Mouse (Mus musculus) brown adipose tissue, adult 24 weeks (tissue): ENCODE results near the gene Ext2. TPM values are rescaled to one million over a fixed set of nuclear protein-coding genes. Genes with fewer than 3 reads are reported as not detected.

Experiments
- H3K27ac ChIP-seq: fragments of 200-500 bp; replicated peaks from 2 replicates; pipeline ENCODE4 v1.5.1; 2012; ENCODE audit warnings: low read depth, mild to moderate bottlenecking, low read length
- H3K4me1 ChIP-seq: fragments of 200-500 bp; 2 replicates; pipeline ENCODE4 v1.6.1; 2012; ENCODE audit warnings: low read length, mixed read lengths; ENCODE audit not compliant: control insufficient read depth, insufficient read depth, insufficient read length
- H3K4me3 ChIP-seq: fragments of 200-500 bp; 2 replicates; pipeline ENCODE4 v1.5.1; 2012; ENCODE audit warnings: low read depth, mild to moderate bottlenecking, low read length, moderate library complexity; ENCODE audit not compliant: insufficient read depth
- polyA plus RNA-seq: library from polyadenylated mRNA; stranded (reverse); fragments of >200 nt; gene quantifications from 2 replicates; pipeline ENCODE4 v1.2.4, GENCODE M21; 2012; ENCODE audit not compliant: missing spikeins, insufficient read depth, insufficient read length

Gene Ext2
- polyA plus RNA-seq, 1 experiment = 22.2 TPM

DNA sequence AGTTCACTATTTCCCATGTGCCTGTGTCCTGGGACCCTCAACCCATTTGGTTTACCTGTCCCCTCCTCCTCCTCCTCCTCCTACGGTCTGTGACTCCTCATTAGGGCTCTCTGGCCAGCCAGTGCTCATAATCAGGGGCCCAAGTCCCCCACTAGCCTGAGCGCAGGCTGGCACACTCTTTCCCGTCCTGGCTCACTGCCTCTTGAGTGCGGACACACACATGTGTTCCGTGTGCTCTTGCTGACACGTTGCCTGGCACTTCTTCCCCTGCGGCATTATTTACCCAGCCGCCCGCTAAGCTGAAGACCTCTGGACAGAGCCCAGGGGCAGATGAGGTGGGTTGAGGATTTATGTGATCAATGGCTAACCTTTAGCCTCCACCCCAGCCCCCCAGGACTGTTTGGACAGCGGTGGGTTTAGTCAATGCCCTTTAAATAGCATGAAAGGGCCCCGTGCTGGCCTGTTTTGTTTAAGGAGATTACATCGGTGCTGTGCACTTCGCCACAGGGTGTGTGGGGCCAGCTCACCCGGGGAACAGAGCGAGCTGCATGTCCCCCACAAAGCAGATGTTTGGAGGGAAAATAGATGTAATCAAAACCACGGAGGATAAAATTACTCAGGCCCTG, 160.0 kb downstream of the Ext2 start:
- Histone ChIP-seq H3K4me3 (no peak overlapping the region), H3K4me1 (0 out of 2 replicates have a peak, but pooled peaks cover 4% of the 10 kb centered on the region), H3K27ac (no peak overlapping the region)

DNA sequence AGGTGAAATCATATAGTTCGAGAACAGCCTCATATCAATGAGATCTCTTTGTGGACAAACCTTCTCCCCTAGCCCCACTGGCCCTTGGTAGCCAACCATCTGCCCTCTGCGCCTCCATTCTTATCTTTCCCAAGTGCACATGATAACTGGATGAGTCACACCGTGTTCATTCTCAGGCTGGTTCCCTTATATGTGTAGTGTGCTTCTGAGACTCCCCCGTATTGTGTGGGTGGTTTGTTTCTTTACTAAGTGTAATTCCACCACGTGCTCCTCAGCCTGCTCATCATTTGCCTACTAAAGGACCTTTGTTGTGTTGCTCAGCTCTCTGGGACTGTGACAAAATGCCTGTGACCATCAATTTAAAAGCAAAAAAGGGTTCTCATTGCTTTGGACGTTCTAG, 161.3 kb downstream of the Ext2 start:
- Histone ChIP-seq H3K27ac (no peak overlapping the region), H3K4me3 (no peak overlapping the region), H3K4me1 (0 out of 2 replicates have a peak, but pooled peaks cover 4% of the 10 kb centered on the region)

DNA sequence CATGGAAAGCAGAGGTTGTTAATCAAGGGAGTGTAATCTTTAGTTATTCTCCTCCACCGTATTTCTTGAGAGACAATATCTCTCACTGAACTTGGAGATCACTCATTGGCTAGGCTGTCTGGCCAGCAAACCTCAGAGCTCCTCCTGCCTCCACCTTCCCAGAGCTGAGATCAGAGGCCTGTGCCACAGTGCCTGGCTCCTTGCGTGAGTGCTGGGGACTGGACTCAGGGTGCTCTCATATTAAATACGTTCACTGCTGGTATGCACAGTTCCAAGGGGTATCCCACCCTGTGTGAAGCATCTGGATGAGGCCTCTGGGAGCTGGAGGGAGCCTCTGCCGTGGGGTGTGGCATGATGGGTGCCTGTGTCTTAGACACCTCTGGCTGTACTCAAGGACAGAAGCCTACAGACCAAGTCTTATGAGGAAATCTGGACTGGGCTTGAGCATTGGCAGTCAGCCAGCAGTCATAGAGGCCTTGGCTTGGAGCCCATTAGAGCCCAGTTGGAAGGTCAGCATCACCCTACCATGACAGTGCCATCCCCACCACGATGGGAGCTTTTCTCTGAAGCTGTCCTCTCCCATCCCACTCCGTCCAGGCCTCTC, 162.6 kb downstream of the Ext2 start:
- Histone ChIP-seq H3K4me1 (no peaks in the 10 kb centered on the region), H3K27ac (no peak overlapping the region), H3K4me3 (no peak overlapping the region)

DNA sequence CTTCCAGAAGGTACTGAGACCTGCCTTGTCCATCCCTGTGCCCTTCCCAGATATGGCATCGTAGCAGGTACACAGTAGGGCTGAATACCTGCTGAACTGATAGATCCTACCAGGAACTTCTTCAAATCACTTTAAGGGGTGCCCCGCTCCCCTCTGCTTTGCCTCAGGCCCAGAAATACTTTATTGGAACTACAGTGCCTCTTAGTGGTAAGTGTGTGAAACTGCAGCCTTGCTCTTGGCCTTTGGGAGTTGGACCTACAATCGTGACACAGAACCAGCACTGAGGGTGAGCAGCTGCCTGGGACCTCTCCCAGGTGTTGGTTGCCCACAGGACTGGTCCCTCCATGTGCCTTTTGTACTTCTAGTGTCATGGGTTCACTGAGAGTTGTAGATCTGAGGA, 163.4 kb downstream of the Ext2 start:
- Histone ChIP-seq H3K4me1 (no peaks in the 10 kb centered on the region), H3K4me3 (no peak overlapping the region), H3K27ac (no peak overlapping the region)

DNA sequence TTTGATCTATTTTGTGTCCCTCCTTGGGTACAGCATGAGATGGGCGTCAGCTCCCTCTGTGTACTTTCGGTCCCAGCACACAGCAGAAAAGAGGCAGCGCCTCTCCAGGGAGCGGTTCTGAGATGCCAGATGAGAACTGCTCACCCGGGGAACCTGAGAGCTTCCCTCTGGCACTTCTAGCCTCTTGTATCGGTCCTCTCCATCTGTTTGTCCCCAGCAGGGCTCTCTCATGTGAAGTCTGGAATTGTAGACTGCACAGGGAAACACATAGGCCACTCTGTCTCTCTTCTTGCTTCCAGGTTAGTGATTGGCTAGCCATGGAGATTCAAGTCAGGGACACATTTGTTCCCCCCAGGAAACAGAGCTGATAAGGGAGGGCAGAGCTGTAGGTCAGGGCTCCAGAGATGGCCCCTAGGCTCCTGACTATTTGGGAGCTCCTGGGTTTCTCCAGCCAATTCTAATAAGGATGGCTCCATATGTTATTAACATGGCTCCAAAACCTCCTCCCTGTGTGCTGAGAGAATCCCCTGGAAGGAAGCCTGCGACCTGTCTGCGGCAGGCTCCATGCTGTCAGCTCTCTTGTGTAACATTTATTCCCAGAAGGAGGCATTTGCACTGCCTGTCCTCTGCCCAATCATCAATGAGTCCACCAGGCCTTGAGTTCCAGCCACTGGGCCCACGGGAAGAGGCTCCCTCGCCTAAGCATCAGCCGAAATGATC, 167.9 kb downstream of the Ext2 start:
- no peak overlapping the region for H3K27ac ChIP-seq
- no peaks in the 10 kb centered on the region for H3K4me1 ChIP-seq
- H3K4me3 ChIP-seq = no peak overlapping the region

DNA sequence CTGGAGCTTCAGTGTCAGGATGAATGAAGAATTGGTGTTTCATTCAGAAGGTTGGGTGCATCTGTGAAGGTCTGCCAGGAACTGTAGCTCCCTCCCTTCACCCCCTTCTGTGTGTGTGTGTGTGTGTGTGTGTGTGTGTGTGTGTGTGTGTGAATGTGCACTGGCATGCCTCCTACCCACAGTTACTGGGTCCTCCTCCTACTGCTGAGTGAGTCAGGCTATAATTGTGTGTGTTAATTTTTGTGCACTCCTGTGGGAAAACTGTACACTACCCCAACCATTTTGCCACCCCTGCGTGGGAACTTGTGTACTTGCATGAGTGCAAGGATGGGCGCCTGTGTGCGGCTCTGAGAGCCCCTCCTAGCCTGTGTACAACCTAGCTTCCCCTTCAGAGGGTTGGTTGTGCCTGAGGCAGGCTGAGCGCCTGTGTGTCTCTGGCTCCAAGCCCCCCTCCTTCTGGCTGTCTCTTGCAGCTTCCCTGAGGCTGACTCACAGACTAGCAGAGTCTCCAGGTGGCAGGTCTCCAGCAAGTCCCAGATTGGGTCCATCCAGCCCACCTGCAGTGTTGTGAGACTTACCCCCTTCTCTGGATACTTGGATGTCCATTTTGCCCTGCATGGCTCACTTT, 173.0 kb downstream of the Ext2 start:
- Histone ChIP-seq H3K4me3 (no peak overlapping the region), H3K27ac (no peak overlapping the region), H3K4me1 (peaks cover 4% of the 10 kb centered on the region; the same call in 1 of the 2 replicates)

DNA sequence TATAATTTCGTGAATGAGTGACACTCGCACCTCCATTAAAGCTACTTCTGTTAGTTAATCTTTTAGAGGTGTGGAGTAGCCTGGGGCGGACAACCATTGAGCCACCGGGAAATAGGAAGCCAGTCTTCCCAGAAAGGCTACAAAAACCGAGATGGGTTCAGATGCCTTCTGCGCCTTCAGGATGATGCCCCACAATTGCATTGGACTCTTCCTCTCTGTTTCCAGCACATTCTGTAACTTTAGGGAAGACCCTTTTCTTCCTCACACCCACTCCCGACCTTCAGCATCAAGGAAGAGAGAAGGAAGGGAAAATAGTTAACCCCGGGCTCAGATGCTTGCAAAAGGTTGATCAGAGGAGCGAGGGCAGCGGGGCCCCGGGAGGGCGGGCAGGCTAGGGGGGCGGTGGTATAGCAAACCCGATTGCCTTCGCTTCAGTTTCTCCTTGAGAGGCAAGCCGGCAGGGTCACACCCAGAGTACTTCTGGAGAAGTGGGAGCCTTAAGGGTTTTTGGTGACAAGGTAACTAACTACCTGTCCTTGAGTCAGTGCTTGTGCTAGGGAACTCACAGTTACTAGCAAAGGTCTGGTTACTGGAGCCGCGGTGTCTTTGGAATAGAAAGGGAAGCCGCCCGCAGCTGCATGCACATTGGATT, 174.3 kb downstream of the Ext2 start:
- H3K4me1 ChIP-seq = peaks cover 4% of the 10 kb centered on the region; the same call in 1 of the 2 replicates
- no peak overlapping the region for H3K4me3 ChIP-seq
- H3K27ac ChIP-seq = no peak overlapping the region

DNA sequence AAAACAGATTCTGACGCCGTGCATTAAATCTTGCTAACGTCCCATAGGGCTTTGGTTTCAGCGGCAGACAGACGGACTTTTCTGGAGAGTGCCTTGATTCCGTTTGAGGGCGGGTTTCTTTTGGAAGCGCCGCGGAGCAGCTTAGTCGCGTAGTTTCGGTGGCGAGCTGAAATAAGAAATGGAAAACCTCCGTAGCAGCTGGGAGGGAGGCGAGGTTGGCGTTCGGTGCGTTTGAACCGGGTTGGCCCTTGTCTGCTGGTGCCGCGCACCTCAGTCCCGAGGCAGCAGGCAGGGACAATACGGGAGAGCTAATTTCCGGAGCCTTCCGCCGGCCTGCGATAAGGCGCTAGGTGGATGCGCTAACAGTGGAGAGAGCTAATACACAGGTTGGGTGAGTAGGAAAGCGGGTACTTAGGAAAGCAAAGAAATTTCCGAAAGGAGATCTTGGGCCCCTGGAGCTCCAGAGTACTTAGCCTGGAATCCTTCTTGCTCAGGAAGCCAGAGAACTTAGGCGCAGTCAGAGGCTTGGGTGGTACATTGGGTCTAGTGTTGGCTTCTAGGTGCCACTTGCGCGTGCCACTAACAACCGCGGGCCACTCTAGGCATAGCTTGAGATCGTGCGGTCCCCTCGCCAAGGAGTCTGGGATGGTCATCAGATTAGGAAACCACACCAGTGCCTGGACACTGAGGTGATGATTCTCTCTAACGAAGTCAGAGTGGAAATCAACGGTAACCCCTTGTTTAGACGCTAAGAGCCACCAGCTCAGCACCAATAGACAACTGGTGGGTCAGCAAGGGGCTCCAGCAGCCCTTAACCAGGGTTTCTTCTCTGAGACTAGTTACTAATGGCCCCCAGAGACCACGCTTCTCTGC, 175.1 kb downstream of the Ext2 start:
- no peak overlapping the region for H3K27ac ChIP-seq
- peaks cover 4% of the 10 kb centered on the region; the same call in 1 of the 2 replicates for H3K4me1 ChIP-seq
- peak overlapping the region; percentile 14 for H3K4me3 ChIP-seq

DNA sequence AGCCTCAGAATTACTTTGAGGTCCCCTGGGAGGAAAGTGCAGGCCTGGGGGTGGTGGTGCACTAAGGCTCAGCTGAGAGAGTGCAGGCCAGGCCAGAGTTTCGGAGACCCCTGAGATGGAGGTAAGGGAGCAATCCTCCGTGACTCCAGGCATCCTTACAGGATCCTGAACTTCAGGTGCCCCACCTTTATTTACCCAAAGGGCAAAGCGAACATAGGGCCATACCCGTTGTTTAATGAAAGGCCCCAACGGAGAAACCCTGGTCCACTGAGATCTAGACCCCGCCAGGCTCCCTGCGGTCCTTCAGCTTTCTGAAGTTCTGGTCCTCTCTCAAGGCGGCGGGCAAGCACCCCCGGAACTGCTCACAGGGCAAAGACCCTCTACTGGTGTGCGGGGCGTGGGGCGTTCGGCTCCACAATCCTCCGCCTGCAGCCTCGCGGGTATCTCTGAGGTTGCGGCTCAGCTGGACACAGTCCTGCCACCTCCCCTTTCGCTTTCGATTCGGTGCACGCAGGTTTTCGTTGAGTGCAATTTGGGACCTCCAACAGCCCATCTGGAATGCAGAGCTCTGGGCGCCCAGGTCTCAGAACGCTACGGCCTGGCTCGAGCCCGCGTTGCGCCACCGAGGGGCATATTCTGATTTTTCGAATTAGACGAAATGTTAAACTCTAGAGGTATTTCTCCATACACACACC, 176.6 kb downstream of the Ext2 start:
- H3K4me3 ChIP-seq = peak overlapping the region; percentile 55
- no peak overlapping the region for H3K27ac ChIP-seq
- H3K4me1 ChIP-seq = peaks cover 4% of the 10 kb centered on the region; the same call in 1 of the 2 replicates

DNA sequence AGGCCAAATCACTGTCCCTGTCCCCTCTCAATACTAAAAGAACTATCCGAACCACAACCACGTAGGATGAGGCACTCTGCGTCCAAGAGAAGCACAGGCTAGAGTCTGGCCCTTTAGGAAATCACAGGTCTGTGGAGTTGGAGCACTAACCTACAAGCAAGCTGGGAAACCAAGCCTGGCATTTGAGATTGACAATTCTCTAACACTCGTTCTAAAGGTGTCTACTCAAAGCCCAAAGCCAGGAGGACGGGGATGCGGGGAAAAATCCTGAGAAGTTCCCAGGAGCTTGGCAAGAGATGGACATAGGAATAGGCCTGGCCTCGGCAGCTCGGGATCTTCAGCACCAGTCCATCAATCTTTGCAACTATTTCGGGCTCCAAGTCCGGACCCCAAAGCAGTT, 177.2 kb downstream of the Ext2 start:
- H3K27ac ChIP-seq = no peak overlapping the region
- no peak overlapping the region for H3K4me3 ChIP-seq
- H3K4me1 ChIP-seq = peaks cover 4% of the 10 kb centered on the region; the same call in 1 of the 2 replicates

DNA sequence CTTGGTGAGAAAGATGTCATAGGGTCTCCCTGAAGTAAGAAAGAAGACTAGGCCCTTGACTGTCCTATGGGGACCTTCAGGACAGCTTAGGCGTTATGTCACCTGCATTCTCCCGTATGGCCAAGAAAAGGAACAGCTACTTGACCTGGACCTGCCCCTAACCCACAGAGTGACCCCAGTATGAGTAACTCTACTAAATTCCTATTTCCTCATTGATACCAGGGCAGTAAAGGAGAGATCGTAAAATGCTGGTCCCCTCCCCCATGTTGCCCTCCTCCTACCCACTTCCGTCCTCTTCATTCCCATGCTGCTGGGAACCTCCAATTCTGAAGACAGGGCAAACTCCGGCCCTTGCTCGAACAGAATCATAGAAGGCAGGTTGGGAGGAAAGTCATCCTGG, 177.6 kb downstream of the Ext2 start:
- Histone ChIP-seq H3K4me3 (no peak overlapping the region), H3K4me1 (peaks cover 4% of the 10 kb centered on the region; the same call in 1 of the 2 replicates), H3K27ac (no peak overlapping the region)

DNA sequence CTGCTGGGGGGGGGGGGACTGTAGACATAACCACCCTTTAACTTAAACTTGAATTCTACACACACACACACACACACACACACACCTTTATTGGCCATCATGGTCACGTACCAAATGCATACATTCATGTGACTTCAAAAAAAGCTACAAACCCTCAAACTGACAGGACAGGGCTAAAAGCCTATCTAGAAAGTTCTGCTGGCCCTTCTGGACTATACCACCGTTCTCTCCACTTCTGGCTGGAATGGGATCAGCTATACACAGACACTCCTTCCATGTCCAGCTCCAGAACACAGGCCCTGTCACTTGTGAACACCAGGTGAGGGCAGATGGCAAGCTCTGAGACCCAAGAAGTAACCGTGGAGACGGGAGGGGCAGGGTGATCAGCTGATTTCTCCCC, 178.1 kb downstream of the Ext2 start:
- peaks cover 4% of the 10 kb centered on the region; the same call in 1 of the 2 replicates for H3K4me1 ChIP-seq
- no peak overlapping the region for H3K4me3 ChIP-seq
- H3K27ac ChIP-seq = no peak overlapping the region

DNA sequence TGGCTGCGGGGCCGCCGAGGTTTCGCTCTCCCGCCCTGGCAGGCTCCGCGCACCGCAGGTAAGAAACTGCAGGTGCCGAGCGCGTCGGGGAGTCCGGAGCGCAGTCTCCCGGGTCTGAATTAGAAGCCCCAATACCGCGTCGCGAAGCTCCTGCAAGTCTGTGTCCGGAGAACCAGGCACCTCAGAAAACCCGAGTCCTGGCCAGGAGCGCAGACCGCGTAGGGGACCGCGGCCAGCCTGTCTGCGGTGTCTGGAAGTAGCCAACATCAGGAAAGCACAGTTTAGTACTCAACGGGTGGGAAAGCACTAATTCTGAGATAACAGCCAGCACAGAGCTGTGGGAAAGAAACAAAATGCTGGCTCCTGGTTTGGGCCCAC, 179.0 kb downstream of the Ext2 start:
- Histone ChIP-seq H3K27ac (no peak overlapping the region), H3K4me1 (peaks cover 4% of the 10 kb centered on the region; the same call in 1 of the 2 replicates), H3K4me3 (peak overlapping the region; percentile 37)

DNA sequence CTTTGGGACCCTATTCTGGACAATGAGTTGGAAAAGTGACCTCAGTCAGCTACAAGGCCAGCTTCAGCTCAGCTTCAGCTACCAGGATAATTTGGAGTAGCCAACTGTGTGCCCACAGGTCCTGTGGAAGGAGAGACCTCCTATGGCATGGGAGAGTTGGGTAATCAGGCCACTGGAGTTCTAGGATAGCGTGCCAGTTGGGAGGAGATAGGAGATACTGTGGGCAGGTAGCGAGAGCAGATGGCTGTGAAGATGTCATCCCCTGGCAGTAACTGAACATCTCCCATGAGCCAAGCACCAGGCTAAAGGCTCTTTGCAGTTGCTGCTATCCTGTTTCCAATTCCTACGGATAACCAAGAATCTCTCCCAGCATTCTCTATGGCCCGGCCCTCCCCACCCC, 187.8 kb downstream of the Ext2 start:
- H3K4me1 ChIP-seq = 0 out of 2 replicates have a peak, but pooled peaks cover 2% of the 10 kb centered on the region
- no peak overlapping the region for H3K4me3 ChIP-seq
- H3K27ac ChIP-seq = no peak overlapping the region
